Mouse (Mus musculus): ENCODE results near the gene Sema3f. TPM values are rescaled to one million over a fixed set of nuclear protein-coding genes. Genes with fewer than 3 reads are reported as not detected.

The Sema3f gene
- polyA plus RNA-seq, 1 experiment from 2014 or later, result 22.1 TPM

- 32% methylated on average over 6 of the region's 6 CpGs for WGBS
- Histone ChIP-seq H3K27ac (ENCODE audit: low read depth) (peak overlapping the region; percentile 62; the same call in 1 of the 2 replicates), H3K36me3 (ENCODE audit: insufficient read depth) (no peaks in the 10 kb centered on the region), H3K4me3 (ENCODE audit: low read depth, low read length) (no peak overlapping the region), H3K9me3 (ENCODE audit: low read depth, low read length) (no peaks in the 10 kb centered on the region), H3K9ac (peak overlapping the region; percentile 15; the same call in 1 of the 2 replicates), H3K4me2 (no peak overlapping the region), H3K27me3 (ENCODE audit: insufficient read depth, low read length) (no peaks in the 10 kb centered on the region), H3K4me1 (ENCODE audit: insufficient read depth) (peaks cover 34% of the 10 kb centered on the region)
- DNase-seq, result peak; percentile 79
- peak; percentile 53; the same call in 1 of the 2 replicates for ATAC-seq (ENCODE audit: insufficient read depth)
- no peak for TF ChIP-seq CTCF (IDR thresholded peaks at IDR 0.05; ENCODE audit: low read depth)
Observed at GRCm38 (mm10) chr9:107716951-107717350, 6.7 kb upstream of the Sema3f start.

DNA sequence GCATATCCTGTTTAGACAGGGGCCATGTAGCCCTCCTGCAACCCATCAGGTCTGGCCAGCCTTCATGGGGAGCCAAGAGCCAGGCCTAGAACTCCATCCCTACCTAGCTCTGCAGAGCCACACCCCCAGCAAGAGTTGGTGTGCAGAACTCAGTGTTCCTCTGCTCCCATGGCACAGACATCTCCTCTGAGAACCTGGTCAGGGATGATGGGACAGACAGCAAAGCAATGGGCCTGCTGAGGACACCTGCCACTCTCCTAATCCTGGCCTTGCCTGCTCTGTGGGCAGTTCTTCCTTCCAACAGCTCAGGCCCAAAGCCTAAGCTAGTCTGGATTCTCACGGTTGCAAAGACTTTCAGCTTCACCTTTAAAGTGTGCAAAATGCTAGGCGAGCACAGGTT lies 5.4 kb upstream of the Sema3f start:
- Histone ChIP-seq H3K27me3 (ENCODE audit: insufficient read depth, low read length) (no peaks in the 10 kb centered on the region), H3K27ac (ENCODE audit: low read depth) (no peak overlapping the region), H3K36me3 (ENCODE audit: insufficient read depth) (no peaks in the 10 kb centered on the region), H3K4me2 (no peak overlapping the region), H3K9me3 (ENCODE audit: low read depth, low read length) (no peaks in the 10 kb centered on the region), H3K4me3 (ENCODE audit: low read depth, low read length) (no peak overlapping the region), H3K4me1 (ENCODE audit: insufficient read depth) (peaks cover 31% of the 10 kb centered on the region), H3K9ac (no peak overlapping the region)
- ATAC-seq (ENCODE audit: insufficient read depth) (no peak), DNase-seq (no peak)
- 90% methylated on average over 2 of the region's 2 CpGs for WGBS
- no peak for TF ChIP-seq CTCF (IDR thresholded peaks at IDR 0.05; ENCODE audit: low read depth)

DNA sequence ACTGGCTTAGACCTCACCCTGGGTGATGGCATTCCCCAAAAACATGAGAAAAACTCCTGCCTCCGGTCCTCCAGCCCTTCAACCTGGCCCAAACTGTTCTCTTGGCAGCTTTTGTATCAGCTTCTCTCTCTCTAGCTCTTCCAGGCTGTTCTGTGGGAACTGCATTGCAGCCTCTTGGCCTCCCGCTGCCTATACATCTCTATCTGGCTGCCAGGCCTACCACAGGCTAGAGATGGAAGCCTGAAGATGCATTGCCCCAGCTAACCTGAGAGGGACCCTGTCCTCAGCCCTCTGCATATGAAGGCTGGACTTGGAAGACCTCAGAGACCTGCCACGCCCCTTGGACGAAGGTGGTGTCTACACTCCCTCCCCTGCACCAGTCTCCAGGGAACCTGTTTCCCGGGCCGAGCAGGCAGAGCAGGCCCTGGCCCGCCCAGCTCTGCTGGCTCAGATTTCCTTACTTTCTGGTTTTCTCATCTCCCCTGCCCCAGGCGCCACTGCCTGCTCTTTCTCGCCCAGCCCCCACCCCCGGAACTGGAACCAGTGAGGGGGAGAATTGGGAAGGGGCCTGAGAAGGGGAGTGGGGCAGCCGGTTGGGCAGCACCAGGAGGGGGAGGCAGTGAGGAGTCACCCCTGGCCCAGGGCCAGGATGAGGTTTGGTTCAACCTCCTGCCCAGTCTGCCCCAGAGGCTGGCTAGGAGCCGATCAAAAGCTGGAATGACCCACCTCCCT lies 4.1 kb upstream of the Sema3f start:
- no peak for TF ChIP-seq CTCF (IDR thresholded peaks at IDR 0.05; ENCODE audit: low read depth)
- no peak overlapping the region for H3K4me3 ChIP-seq (ENCODE audit: low read depth, low read length)
- H3K36me3 ChIP-seq (ENCODE audit: insufficient read depth), result no peaks in the 10 kb centered on the region
- peak overlapping the region; percentile 37 for H3K4me2 ChIP-seq
- H3K9me3 ChIP-seq (ENCODE audit: low read depth, low read length), result no peaks in the 10 kb centered on the region
- H3K9ac ChIP-seq, result no peak overlapping the region
- H3K4me1 ChIP-seq (ENCODE audit: insufficient read depth), result peaks cover 31% of the 10 kb centered on the region
- H3K27me3 ChIP-seq (ENCODE audit: insufficient read depth, low read length), result no peaks in the 10 kb centered on the region
- DNase-seq (peak; percentile 71), ATAC-seq (ENCODE audit: insufficient read depth) (peak; percentile 41)
- H3K27ac ChIP-seq (ENCODE audit: low read depth), result peak overlapping the region; percentile 80
- 10% methylated on average over 12 of the region's 12 CpGs for WGBS

DNA sequence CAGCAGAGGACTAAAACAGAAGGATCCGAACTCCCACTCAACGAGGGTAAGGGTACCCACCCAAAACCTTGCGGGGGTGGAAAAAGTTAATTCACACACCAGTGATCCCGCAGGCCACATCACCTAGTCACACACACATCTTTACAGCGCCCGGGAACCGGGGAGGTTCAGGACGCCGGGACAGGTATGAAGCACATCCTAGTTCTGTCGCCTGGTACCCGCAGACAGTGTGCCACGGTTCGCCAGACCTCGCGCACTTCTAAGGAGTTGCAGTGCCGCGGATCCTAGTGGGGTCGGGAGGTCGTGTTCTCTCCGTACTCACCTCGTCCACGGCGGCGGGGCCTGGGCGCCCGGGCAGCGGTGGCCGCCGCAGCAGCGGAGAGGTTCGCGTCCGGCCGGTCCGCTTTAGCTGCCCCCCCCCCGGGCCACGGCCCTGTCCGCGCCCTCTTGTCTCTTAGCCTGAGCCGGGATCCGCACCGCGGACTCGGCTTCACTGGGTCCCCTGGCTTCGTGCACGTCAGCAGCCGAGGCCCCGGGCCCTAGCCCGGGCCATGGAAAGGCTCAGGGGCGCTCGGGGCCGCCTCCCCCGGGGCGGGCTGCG lies 1.1 kb downstream of the Sema3f start:
- WGBS, result under 1% methylated on average over 54 of the region's 55 CpGs
- H3K9ac ChIP-seq, result peak overlapping the region; percentile 75
- peak overlapping the region; percentile 91 for H3K4me2 ChIP-seq
- H3K9me3 ChIP-seq (ENCODE audit: low read depth, low read length), result no peaks in the 10 kb centered on the region
- H3K36me3 ChIP-seq (ENCODE audit: insufficient read depth), result peaks cover 12% of the 10 kb centered on the region; the same call in 1 of the 2 replicates
- peak overlapping the region; percentile 72 for H3K4me3 ChIP-seq (ENCODE audit: low read depth, low read length)
- DNase-seq (peak; percentile 58), ATAC-seq (ENCODE audit: insufficient read depth) (peak; percentile 3; the same call in 1 of the 2 replicates)
- H3K27me3 ChIP-seq (ENCODE audit: insufficient read depth, low read length), result no peaks in the 10 kb centered on the region
- H3K27ac ChIP-seq (ENCODE audit: low read depth), result peak overlapping the region; percentile 89
- no peak for TF ChIP-seq CTCF (IDR thresholded peaks at IDR 0.05; ENCODE audit: low read depth)
- H3K4me1 ChIP-seq (ENCODE audit: insufficient read depth), result peaks cover 20% of the 10 kb centered on the region

- ATAC-seq (ENCODE audit: insufficient read depth) (no peak), DNase-seq (no peak)
- H3K4me1 ChIP-seq (ENCODE audit: insufficient read depth), result peaks cover 22% of the 10 kb centered on the region
- peaks cover 17% of the 10 kb centered on the region; the same call in 1 of the 2 replicates for H3K36me3 ChIP-seq (ENCODE audit: insufficient read depth)
- H3K9ac ChIP-seq, result peak overlapping the region; percentile 75
- H3K4me3 ChIP-seq (ENCODE audit: low read depth, low read length), result peak overlapping the region; percentile 72
- no peaks in the 10 kb centered on the region for H3K9me3 ChIP-seq (ENCODE audit: low read depth, low read length)
- H3K27ac ChIP-seq (ENCODE audit: low read depth), result peak overlapping the region; percentile 81
- peak overlapping the region; percentile 91 for H3K4me2 ChIP-seq
- H3K27me3 ChIP-seq (ENCODE audit: insufficient read depth, low read length), result no peaks in the 10 kb centered on the region
- TF ChIP-seq CTCF (IDR thresholded peaks at IDR 0.05; ENCODE audit: low read depth), result peak; percentile 12; the same call in 1 of the 2 replicates
- WGBS, result 1% methylated on average over 21 of the region's 21 CpGs
Observed at GRCm38 (mm10) chr9:107708439-107709095, 1.7 kb downstream of the Sema3f start.

- TF ChIP-seq CTCF (IDR thresholded peaks at IDR 0.05; ENCODE audit: low read depth), result no peak
- peaks cover 29% of the 10 kb centered on the region for H3K4me1 ChIP-seq (ENCODE audit: insufficient read depth)
- H3K9me3 ChIP-seq (ENCODE audit: low read depth, low read length), result no peaks in the 10 kb centered on the region
- H3K27me3 ChIP-seq (ENCODE audit: insufficient read depth, low read length), result no peaks in the 10 kb centered on the region
- 0 out of 2 replicates have a peak, but pooled peaks have one; percentile 6 for ATAC-seq (ENCODE audit: insufficient read depth)
- H3K27ac ChIP-seq (ENCODE audit: low read depth), result peak overlapping the region; percentile 81
- H3K4me3 ChIP-seq (ENCODE audit: low read depth, low read length), result peak overlapping the region; percentile 72
- DNase-seq, result peak; percentile 66
- WGBS, result 3% methylated on average over 17 of the region's 17 CpGs
- H3K9ac ChIP-seq, result peak overlapping the region; percentile 75
- peaks cover 23% of the 10 kb centered on the region; the same call in 1 of the 2 replicates for H3K36me3 ChIP-seq (ENCODE audit: insufficient read depth)
- peak overlapping the region; percentile 91 for H3K4me2 ChIP-seq
Observed at GRCm38 (mm10) chr9:107707701-107708438, 2.4 kb downstream of the Sema3f start.

Data from lung, embryonic 14.5 days (tissue).